Mouse (Mus musculus): ENCODE results near the gene Gne.
"Not testable (repeated sequence)": the region's sequence is repeated elsewhere in the genome, so short reads cannot be mapped to it uniquely, and the experiment has no call there.

The Gne gene

DNA sequence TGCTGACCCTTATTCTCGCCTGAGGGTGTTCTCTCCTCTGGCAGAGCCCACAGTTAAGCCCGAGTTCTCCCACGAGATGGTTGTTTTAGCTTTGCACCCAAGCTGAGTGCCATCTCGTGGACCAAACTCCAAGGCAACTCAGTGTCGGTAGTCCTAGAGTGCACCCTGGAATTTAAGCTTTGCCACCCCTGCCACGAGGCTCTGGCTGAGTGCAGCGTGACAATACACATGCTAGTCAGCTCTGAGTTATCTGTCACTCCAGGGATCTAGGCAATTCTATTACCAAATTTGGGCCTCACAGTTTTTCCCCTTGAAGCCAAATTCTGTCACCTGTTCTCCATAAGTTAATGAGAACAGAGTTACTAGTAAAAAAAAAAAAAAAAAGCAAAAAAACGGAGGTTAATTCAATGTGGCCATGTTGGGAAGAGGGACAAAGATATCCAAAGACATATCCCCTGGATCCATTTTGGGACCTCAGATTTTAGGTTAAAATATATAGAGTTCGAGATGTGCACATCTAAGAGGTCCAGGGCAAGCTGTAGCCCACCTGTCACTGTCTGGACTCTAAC is 11.0 kb downstream of the Gne start:
- DNase-seq (ENCODE audit: low spot score), result no peak

DNA sequence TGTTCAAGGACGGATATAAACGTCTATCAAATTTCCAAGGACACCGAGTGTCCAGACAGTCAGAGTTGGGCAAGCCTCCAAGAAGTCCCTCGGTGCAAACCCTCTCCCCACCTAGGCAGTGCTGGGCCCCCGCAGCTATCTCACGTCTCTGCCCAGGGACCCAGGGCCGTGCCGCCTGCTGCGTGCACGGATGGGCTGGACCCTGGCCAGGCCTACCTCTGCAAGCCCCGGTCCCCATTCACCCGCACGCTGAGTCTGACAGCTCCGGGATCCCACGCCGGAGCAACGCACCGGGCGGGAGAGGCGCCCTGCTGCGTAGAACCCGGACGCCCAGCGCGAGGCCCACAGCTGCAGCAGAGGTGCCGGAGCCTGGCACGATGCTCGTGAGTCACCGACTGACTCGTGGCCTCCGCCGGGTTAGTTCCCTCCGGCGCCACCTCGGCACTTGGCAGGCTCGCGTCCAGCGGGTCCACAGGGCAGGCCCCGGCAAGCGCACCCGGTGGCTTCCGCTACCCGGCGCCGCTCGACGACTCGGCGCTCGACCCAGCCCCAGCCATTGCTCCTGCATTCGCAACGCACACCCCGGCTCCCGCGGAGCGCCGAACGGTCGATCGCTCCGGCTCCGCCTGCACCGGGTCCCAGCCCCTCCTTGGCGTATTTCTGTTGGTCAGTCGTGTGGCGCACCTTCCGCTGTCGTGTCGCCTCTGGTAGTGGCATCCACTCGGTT is 11.7 kb downstream of the Gne start:
- DNase-seq (ENCODE audit: low spot score), result peak; percentile 89

DNA sequence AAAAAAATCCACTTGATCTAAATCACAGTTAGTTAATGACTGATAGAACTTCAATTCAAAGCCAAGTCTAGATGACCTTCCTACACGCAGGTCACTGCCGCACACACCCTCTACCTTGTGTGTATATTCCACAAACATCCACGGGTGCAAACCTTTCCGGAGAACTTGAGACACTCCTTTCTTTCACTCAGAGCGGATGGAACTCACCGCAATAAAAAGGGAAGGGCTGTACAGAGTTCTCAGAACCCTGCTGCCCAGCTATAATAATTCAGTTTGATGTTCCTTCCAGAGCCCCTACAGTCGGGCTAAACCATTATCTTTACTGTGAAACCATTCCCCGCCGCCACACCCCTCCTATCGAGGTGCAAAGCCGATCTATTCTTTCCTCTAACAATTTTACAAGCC is 12.2 kb downstream of the Gne start:
- DNase-seq (ENCODE audit: low spot score), result no peak

DNA sequence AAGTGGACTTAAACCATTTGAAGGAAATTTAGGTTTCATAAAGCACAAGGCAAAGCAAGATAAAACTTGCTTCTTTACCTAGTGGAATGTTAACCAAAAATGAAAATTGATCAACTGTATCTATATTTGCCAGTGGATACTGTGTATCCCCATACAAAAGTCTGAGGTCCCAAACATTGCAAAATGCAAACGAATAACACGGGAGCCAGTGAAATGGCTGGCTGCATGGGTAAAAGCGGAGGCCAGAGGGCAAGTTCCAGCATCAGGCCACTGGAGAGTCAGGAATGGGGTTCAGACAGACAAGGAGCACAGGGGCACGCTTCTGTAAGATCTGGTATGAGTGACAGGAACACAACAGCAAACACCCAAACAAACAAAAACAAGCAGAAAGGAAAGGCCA is 13.3 kb downstream of the Gne start:
- DNase-seq (ENCODE audit: low spot score), result no peak

DNA sequence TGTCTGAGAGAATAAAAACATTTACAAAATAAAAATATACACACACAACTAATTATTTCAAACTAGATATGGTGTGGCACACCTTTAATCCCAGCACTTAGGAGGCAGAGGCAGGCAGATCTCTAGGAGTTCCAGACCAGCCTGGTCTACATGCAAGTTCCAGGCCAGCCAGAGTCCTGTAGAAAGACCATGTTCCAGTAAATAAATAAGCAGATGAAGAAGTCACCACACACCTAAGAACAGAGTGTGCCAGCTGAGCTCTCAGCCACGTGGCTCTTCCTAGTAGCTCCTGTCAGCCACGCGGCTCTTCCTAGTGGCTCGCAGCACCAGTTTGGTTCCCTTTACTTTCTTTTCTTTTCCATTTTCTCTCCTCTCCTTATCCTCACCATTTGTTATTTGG is 14.6 kb downstream of the Gne start:
- DNase-seq (ENCODE audit: low spot score), result no peak

DNA sequence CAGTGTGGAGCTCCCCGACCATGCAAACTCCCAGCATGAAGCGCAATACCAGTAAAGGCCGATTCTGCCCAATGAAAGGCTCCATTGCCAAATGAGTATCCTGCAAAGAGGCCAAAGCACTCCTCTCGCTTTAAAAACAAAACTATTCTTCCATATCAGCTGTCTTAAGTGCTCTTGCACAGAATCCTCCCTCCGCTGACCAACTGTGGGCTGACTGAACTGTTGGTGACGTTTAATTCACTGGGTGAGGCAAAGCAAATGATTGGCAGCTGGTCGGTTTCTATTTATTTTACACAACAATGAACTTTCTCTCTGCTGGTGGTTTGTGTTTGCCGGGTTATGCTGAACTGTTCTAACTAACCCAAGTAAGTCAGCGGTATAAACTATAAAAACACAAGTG is 15.2 kb downstream of the Gne start:
- no peak for DNase-seq (ENCODE audit: low spot score)

DNA sequence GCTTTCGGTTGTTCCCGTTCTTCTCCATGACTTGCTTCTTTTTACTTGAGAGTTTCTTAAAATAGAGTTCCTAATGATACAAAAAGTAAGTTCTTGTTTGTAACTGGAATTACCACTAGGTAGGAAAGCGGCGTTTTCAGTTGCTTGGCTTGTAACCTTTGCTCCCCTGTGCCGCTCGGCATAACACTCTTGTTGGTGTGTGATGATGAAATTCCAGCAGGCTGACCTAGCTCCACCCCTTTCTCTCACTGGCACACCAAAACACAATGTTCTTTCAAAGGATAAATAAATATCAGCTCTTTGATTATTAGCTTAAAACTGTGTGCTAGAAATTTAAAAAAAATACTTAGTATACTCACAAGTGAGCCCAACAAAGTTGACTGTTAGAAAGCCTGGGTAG is 17.1 kb downstream of the Gne start:
- no peak for DNase-seq (ENCODE audit: low spot score)

DNA sequence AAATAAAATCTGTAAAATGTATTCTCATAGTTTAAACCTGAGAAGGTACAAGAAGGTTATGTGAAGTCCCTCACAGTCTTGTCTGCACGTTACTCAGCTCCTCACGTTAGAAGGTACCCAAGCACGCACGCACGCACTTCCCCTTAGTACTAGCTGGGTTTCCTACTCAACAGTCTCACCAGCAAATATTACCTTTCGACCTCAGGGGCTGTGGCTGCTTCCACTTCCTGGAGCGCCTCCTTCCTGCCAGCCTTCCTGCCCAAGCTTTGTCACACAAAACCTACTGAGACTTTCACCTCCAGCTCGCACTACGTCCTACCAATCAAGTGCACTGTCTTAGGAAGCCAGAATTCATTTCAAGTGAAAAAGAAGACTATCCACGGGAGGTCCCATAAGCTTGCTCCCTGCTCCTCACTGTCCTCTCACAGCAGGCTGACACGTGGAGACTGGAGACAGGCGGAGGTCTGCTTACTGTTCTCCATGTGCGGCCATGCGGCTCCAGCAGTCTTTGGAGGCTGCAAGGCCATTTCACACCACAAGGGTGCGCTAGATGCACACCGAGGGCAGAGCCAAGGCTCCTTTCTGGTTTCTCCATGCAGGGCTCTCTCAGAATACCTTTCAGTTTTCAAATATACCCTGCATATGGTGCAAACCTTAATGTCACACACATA is 18.5 kb downstream of the Gne start:
- DNase-seq (ENCODE audit: low spot score), result peak; percentile 93

DNA sequence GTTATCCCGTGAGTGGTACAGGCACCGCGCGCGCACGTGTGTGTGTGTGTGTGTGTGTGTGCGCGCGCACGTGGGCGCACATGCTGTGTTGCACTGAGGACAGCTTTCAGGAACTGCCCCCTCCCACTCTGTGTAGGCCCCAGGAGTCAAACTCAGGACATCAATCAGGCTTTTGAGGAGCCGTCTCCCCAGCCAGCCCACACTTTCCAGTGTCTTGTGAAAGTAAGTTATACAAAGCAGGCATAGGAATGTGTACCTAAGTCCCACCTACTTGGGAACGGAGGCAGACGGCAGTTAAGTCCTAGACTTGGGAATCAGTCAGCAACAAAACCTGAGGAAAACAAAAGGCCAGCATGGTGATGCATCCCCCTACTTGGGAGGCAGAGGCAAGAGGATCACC is 21.2 kb downstream of the Gne start:
- no peak for DNase-seq (ENCODE audit: low spot score)

DNA sequence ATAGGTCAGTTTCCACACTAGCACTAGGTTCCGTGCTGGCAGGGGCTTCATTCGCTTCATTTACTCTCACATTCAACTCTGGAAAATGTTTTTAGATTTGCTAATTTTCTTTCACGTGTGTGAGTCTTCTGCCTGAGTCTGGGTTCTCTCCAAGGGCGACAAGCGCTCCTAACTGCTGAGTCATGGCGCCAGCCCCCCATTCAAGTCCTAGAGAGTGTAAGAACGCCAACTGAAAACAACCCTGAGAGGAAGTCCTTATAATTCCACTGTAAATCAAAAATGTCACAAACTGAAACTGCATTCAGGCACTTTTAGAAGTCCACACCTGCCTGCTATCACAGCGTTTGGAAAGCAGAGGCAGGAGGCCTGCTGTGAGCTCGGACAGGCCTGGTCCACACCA is 21.9 kb downstream of the Gne start:
- DNase-seq (ENCODE audit: low spot score), result no peak

DNA sequence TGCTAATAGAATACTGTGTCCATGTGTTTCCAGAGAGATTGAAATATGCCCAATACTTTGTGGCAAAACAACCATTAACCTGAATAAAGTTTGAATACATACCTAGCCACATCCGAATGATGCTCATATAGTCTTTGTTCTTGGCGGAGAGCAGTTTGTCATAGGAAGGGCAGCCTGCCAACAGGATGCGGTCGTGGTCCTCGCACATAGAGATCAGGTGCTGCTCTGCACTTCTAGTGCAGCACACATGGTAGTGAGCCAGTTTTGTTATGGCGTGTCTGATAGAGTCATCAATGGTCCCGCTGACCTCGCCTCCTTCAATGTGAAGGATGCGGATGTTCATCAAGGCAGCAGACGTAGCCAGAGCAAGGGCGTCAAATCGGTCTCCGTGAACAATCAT is 24.3 kb downstream of the Gne start:
- no peak for DNase-seq (ENCODE audit: low spot score)

DNA sequence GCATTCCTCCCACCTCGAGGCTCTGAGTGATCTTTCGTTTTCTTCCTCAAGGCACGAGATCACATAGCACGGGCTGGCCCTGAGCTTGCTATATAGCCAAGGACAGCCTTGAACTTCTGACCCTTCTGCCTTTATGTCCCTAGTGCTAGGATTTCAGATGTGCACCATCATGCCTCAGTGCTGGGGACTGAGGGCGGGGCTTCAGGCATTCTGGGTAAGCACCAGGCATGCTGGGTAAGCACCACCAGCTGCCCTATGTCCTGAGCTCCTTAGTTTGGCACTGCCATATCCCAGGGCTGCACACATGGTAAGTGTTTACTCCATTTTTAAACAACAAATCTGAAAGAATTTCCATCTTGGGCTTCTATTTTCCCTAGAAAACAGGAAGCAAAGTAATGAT is 34.2 kb downstream of the Gne start:
- no peak for DNase-seq (ENCODE audit: low spot score)

DNA sequence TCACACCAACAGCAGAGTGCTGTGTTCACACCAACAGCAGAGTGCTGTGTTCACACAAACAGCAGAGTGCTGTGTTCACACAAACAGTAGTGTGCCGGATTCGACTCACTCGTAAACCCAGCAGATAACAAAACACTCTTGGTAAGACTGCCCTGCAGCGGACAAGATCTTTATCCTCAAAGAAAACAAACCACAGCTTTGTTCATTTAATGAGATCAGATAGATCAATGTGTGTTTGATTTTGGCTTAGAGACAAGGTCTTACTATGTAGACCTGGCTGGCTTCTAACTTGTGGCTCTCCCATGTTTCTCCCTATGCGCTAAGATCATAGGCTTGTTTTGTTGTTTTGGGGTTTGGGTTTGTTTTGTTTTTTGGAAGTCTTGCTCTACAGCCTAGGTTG is 37.9 kb downstream of the Gne start:
- DNase-seq (ENCODE audit: low spot score), result no peak

DNA sequence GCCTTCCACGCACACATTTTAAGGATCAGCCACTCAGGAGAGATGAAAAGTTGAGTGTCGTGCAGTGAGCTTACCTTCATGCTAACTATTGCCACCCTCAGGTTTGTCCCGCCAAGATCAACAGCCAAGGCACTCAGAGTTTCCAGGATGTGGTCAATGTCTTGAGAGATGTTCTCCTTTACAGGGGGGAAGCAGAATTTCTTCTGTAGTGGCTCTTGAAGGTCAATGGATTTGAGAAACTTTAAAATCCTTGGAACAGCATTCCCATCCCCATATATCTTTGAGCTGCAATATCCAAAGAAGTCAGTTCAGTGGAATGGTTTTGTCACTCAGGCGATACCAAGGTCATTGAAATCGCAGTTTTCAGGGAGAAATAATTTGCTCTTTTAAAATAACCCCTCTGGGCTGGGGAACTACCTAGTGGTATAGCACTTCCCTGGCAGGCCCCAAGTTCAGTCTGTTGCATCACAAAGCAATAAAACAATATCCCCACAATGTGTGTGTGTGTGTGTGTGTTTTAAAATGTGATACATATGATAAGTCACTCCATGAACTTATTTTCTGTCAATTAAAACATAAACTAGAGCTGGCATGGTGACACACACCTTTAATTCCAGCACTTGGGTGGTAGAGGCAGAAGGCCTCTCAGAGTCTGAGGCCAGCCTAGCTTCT is 39.2 kb downstream of the Gne start:
- DNase-seq (ENCODE audit: low spot score), result no peak

DNA sequence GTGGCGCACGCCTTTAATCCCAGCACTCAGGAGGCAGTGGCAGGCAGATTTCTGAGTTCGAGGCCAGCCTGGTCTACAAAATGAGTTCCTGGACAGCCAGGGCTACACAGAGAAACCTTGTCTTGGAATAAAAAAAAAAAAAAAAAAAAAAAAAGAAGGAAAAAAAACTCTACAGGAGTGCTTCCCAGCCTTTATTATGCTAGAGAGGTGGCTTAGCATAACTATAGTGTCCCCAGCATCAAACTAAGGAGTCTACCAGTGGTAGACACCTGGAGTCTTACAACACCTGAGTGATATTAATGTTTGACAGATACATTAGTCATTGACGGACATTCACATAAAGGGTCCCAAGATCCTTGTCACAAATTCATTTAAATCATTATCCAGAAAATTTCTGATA is 40.8 kb downstream of the Gne start:
- DNase-seq (ENCODE audit: low spot score), result not testable (repeated sequence)

DNA sequence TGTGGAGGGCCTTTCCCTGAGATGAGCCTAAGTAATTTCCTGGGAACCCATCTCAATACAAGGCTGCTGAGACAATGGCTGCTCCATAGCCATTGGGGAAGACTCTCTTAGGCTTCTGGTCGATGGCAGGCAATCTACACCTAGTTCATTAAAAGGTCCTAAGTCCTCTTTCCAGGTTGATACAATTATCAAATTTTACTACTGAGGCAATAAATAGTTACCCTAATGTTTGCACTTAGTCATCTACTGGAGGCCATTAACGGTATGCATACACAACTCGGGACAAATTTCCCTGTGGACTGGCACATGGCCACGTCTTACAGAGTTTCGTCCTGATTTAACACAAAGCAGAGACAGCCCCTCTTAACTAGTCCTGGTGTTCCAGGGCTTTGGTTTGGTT is 41.5 kb downstream of the Gne start:
- no peak for DNase-seq (ENCODE audit: low spot score)

DNA sequence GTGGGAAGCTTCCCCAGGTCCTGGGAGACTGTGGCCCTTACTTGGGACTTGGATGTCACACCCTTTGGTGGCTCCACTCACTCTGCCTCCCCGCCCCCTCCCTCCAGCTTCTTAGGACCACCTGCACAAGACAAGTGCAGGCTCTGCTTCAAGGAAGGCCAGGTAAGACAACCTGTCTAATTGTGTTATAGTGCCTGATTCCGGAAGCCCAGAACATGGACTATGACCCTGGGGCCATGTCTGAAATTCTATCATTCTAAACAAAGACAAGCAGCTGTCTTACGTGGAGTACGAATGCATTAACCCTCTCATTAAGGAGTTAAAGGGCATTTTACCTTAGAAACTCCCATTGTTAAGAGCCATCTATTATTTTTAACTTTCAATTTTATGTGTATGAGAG is 43.2 kb downstream of the Gne start:
- no peak for DNase-seq (ENCODE audit: low spot score)

DNA sequence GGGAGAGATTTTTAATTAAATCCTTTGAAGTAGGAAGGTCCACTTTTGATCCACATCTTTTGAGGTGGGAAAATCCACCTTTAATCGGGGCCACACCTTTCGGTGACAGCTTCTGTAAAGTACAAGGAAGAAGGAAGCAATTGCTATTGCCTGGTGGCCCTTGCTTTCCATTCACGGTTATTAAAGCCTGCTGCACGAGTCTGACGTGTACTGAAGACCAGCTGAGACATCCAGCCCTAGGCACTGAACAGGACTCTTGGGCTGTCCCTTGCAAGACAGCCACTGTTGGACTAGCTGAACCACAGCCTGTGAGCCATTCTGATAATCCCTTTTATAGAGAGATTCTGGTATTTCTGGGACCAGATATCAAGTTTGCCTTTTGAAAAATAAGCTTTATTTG is 47.5 kb downstream of the Gne start:
- no peak for DNase-seq (ENCODE audit: low spot score)

DNA sequence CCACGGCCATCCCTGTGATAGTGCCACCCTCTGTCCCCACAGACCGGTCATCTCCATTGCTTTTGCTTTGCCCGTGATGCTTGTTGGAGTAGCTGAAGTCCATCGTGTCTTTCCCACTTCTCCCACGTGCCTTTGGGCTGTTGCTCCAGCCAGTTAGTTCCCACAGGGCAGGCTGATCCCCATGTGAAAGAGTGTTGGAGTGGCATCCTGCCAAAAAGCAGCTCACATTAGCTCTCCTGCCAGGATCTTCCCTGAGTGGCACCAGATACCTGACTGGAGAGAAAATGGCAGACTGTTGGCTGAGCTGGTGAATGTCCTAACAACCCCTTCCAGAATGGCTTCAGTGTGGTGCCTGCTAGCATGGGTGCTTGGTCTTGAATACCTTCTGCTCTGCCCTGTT is 52.5 kb downstream of the Gne start:
- DNase-seq (ENCODE audit: low spot score), result peak; percentile 43

DNA sequence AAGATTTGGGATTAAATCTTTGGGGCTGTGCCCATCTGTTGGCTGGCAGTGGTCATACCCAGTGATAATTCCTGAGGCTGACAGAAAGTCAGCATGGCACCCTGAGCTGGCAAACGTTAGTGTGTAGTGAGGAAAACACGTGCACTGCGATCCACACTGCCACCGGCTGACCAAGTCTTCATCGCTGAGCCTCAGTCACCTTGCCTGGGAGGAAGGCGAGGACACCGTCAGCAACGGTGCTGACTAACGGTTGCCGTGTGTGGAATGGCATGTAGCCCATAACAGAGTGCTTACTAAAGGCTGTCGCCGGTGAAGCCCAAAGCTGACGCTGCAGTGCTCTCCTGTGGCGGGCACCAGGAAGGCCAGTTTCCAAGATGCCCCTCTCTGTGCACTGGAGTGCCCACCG is 54.3 kb downstream of the Gne start:
- peak; percentile 27 for DNase-seq (ENCODE audit: low spot score)

DNA sequence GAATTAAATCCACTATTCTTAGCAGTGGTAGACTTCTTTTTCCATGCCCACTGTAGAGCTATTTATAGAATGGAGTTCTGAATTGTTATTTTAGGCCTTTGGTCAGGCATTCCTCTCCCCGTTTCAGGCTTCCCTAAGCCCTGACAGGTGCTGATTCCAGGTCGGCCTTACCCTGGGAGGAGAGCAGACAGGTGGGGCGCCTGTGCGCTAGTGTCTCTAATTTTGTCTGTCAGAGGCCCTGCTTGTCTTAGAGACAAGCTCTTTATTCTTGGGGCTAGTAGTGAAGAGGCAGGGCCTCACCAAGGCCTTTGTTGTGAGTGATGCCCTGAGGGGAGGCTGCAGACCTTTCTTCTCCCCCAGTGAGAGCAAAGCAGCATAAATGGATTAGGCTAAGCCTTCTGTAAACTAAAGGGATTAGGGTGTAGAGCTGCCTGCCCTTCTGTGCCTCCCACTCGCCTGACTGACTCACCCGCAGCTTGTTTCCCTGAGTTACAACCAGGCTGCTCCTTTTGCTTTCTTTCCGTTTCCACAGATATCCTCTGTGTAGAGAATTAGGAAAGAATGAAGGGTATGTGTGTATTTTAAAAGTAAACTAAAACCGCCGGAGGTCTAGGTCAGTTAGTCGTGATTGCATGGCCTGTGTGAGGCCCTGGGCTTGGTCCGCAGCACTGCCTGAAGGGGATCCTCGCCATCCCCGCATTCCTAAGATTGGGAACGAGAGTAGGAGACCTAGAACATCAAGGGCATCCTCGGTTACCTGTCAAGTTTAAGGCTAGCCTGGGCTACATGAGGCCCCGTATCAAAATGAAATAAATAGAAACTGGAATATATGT is 55.5 kb downstream of the Gne start:
- peak; percentile 75 for DNase-seq (ENCODE audit: low spot score)

DNA sequence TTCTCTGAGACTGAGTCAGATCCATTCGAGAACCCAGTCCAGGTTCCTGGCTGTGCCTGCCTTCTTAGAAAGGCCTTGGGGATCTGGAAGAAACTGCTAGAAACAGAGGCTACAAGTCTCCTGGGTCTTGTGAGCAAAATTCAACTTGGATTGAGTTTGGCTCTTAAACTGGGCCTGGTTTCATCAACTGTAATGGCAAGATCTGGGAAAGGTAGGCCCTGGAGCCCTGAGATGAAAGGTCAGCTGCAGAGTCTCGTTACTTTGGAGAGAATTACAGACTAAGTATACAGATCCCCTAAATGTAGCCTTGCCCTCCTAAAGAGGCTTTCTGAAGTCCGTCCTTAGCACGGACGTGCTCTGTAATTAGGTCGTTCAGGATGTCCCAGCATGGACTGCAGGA is 58.4 kb downstream of the Gne start:
- DNase-seq (ENCODE audit: low spot score), result no peak

Data from layer of hippocampus, adult 11-12 months (tissue).